Mouse (Mus musculus) kidney, adult 2 months (tissue): Measurements from ENCODE around the gene Mfsd11.

ENCODE experiments used
- CTCF ChIP-seq: fragments of 200-500 bp; conservative IDR thresholded peaks from 2 replicates; pipeline ENCODE4 v1.5.1; 2011; ENCODE audit warnings: low read depth, mild to moderate bottlenecking, control low read depth, low read length, moderate library complexity, mixed read lengths; ENCODE audit not compliant: insufficient read depth, insufficient read length
- POLR2A ChIP-seq: fragments of 200-500 bp; IDR thresholded peaks from one replicate; pipeline ENCODE4 v1.6.1; 2011; ENCODE audit warnings: low read depth, low read length, control low read depth

DNA sequence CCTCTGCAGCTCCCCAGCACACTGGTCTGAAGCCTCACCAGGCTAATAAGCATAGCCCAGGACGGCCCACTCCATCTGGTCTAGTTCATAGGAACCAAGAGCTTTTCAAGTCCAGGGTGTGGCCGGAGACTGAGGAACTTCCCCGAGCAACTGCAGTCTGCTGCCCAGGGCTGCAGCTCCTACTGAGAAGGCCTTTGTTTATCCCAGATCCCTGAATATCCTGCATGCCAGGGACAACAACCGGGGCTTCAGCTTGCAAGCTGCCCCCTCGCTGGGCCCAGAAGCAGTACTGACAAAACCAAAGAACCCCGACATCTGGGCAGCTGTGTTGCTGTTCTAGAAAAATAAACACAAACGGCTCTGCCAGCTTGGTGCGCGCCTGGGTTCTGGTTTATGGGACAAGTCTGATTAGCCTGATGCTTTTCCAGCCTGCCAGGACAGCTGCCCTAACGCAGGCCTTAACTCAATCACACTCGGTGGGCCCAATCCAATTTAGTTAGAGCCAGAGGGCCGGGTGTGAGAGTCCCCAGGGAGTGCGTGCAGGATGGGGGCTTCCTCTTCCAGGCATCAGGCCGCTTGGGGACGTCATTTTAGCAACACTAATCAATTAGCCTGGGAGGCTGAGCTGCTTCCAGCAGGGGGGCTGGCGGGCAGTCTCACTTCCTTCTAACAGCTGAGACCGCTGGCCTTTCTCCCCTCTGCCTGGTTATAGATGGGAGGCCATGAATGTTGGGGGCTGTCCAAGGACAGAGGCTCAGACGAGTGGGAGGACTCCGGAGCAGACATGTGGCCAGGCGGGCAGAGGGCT, 38.0 kb upstream of the Mfsd11 start:
- TF ChIP-seq CTCF (no peak), POLR2A (no peak)
